Mouse (Mus musculus): ENCODE data around the gene Galm. TPM values are rescaled to one million over a fixed set of nuclear protein-coding genes. Genes with fewer than 3 reads are reported as not detected.

The Galm gene
- 2.3 and 3.1 TPM in 2 replicates for total RNA-seq (2017)

- peak; percentile 78 for ATAC-seq (replicated peaks; ENCODE audit: low read depth, poor library complexity, severe bottlenecking)
These were observed at the start of gene Galm for GRCm38 (mm10) chr17:80127331-80128251. Gene Galm (plus strand): TSS chr17:80127471.

GRCm38 (mm10) chr17:80078726-80079125 lies 48.5 kb upstream of the Galm start:
- no peak for ATAC-seq (replicated peaks; ENCODE audit: low read depth, poor library complexity, severe bottlenecking)

- no peak for ATAC-seq (replicated peaks; ENCODE audit: low read depth, poor library complexity, severe bottlenecking)
These were observed 44.0 kb upstream of the Galm start for GRCm38 (mm10) chr17:80083223-80083622.

- no peak for ATAC-seq (replicated peaks; ENCODE audit: low read depth, poor library complexity, severe bottlenecking)
These were observed 42.8 kb upstream of the Galm start for GRCm38 (mm10) chr17:80084424-80084823.

GRCm38 (mm10) chr17:80086591-80086990 lies 40.7 kb upstream of the Galm start:
- no peak for ATAC-seq (replicated peaks; ENCODE audit: low read depth, poor library complexity, severe bottlenecking)

- ATAC-seq (replicated peaks; ENCODE audit: low read depth, poor library complexity, severe bottlenecking), result no peak
These were observed 39.1 kb upstream of the Galm start for GRCm38 (mm10) chr17:80088168-80088567.

- no peak for ATAC-seq (replicated peaks; ENCODE audit: low read depth, poor library complexity, severe bottlenecking)
These were observed 36.7 kb upstream of the Galm start for GRCm38 (mm10) chr17:80090551-80090950.

- 0 out of 2 replicates have a peak, but pooled peaks have one; percentile 38 for ATAC-seq (replicated peaks; ENCODE audit: low read depth, poor library complexity, severe bottlenecking)
These were observed 35.3 kb upstream of the Galm start for GRCm38 (mm10) chr17:80091879-80092549.

- ATAC-seq (replicated peaks; ENCODE audit: low read depth, poor library complexity, severe bottlenecking), result no peak
These were observed 31.9 kb upstream of the Galm start for GRCm38 (mm10) chr17:80095254-80095899.

- peak; percentile 77 for ATAC-seq (replicated peaks; ENCODE audit: low read depth, poor library complexity, severe bottlenecking)
These were observed 31.1 kb upstream of the Galm start for GRCm38 (mm10) chr17:80096043-80096719.

GRCm38 (mm10) chr17:80096720-80097114 lies 30.6 kb upstream of the Galm start:
- ATAC-seq (replicated peaks; ENCODE audit: low read depth, poor library complexity, severe bottlenecking), result no peak

GRCm38 (mm10) chr17:80097221-80097620 lies 30.1 kb upstream of the Galm start:
- no peak for ATAC-seq (replicated peaks; ENCODE audit: low read depth, poor library complexity, severe bottlenecking)

GRCm38 (mm10) chr17:80099823-80100222 lies 27.4 kb upstream of the Galm start:
- ATAC-seq (replicated peaks; ENCODE audit: low read depth, poor library complexity, severe bottlenecking), result no peak; the same call in 1 of the 2 replicates

GRCm38 (mm10) chr17:80105348-80105978 lies 21.8 kb upstream of the Galm start:
- ATAC-seq (replicated peaks; ENCODE audit: low read depth, poor library complexity, severe bottlenecking), result no peak

- ATAC-seq (replicated peaks; ENCODE audit: low read depth, poor library complexity, severe bottlenecking), result peak; percentile 71
These were observed 14.5 kb upstream of the Galm start for GRCm38 (mm10) chr17:80112665-80113305.

GRCm38 (mm10) chr17:80113468-80113867 lies 13.8 kb upstream of the Galm start:
- ATAC-seq (replicated peaks; ENCODE audit: low read depth, poor library complexity, severe bottlenecking), result peak; percentile 24; the same call in 1 of the 2 replicates

GRCm38 (mm10) chr17:80120396-80120795 lies 6.9 kb upstream of the Galm start:
- no peak for ATAC-seq (replicated peaks; ENCODE audit: low read depth, poor library complexity, severe bottlenecking)

- ATAC-seq (replicated peaks; ENCODE audit: low read depth, poor library complexity, severe bottlenecking), result no peak
These were observed 5.4 kb upstream of the Galm start for GRCm38 (mm10) chr17:80121833-80122232.
